Mouse (Mus musculus): ENCODE measurements around the gene Scrn1.

- TF ChIP-seq CTCF (IDR thresholded peaks at IDR 0.05; ENCODE audit: insufficient read depth, low read length) (no peak), POLR2A (IDR thresholded peaks at IDR 0.05; ENCODE audit: borderline replicate concordance, extremely low read depth, low read depth, low read length) (no peak)
Measured at GRCm38 (mm10) chr6:54548314-54549019, 17.8 kb downstream of the Scrn1 start.

All from lung, adult 2 months (tissue).